Mouse (Mus musculus) urinary bladder, postnatal 4 days (tissue): ENCODE results near the gene Vmn2r74.

ENCODE experiments used
- DNase-seq, 2 experiments: peaks; one replicate each; pipeline ENCODE4 v3.0.0; 2021 to 2022; ENCODE audit warnings: low spot score in 2 of 2

The Vmn2r74 gene

GRCm38 (mm10) chr7:85961529-85961928, at the start of gene Vmn2r74:
Gene Vmn2r74, minus strand, starts transcription at chr7:85961629.
- no peak for DNase-seq

- no peak for DNase-seq
Observed at GRCm38 (mm10) chr7:86007533-86007932, 46.1 kb upstream of the Vmn2r74 start.
